18 mouse cellular contexts compared by ENCODE assay signal in genomic region chr12:25794571-25794970, GRCm38 (mm10).
DNase-seq lines count a peak whose midpoint lies in the region; ATAC-seq and TF ChIP-seq lines count a peak whose summit lies in the region.
"Had no signal": no experiment of that assay in that cellular context is flagged by ENCODE, and none has a peak within 500 bp of the region (broad histone marks: within the 10 kb centered on the region; RNA-seq: fewer than 3 reads in every experiment).

No protein-coding gene starts in this region.

- H3K27me3 ChIP-seq in hindbrain, postnatal 0 days (ENCODE audit: insufficient read depth, low read length) = no peaks in the 10 kb centered on the region
- no peaks in the 10 kb centered on the region for H3K27me3 ChIP-seq in hindbrain, embryonic 12.5 days
- H3K27me3 ChIP-seq in midbrain, embryonic 16.5 days (ENCODE audit: control insufficient read depth, insufficient read depth, low read depth, low read length) = no peaks in the 10 kb centered on the region
- H3K27me3 ChIP-seq: embryonic facial prominence, embryonic 15.5 days had no signal

- H3K36me3 ChIP-seq in hindbrain, postnatal 0 days (ENCODE audit: insufficient read depth, low read length) = no peaks in the 10 kb centered on the region
- H3K36me3 ChIP-seq in hindbrain, embryonic 12.5 days = no peaks in the 10 kb centered on the region
- no peaks in the 10 kb centered on the region for H3K36me3 ChIP-seq in midbrain, embryonic 16.5 days (ENCODE audit: control insufficient read depth, insufficient read depth, low read length)
- H3K36me3 ChIP-seq: embryonic facial prominence, embryonic 15.5 days had no signal

- H3K9me3 ChIP-seq in hindbrain, postnatal 0 days (ENCODE audit: low read length) = no peaks in the 10 kb centered on the region
- H3K9me3 ChIP-seq in hindbrain, embryonic 12.5 days (replicated peaks) = no peaks in the 10 kb centered on the region
- no peaks in the 10 kb centered on the region; the same call in 1 of the 2 replicates for H3K9me3 ChIP-seq in midbrain, embryonic 16.5 days (replicated peaks; ENCODE audit: control insufficient read depth, low read length, poor library complexity, severe bottlenecking)
- H3K9me3 ChIP-seq: embryonic facial prominence, embryonic 15.5 days had no signal

- no peak overlapping the region for H3K27ac ChIP-seq in hindbrain, postnatal 0 days
- H3K27ac ChIP-seq in hindbrain, embryonic 12.5 days = no peak overlapping the region
- no peak overlapping the region for H3K27ac ChIP-seq in midbrain, embryonic 16.5 days (ENCODE audit: low read length)
- H3K27ac ChIP-seq: embryonic facial prominence, embryonic 15.5 days; left cerebral cortex, adult 2 months had no signal

- no peak overlapping the region for H3K9ac ChIP-seq in hindbrain, postnatal 0 days (replicated peaks; ENCODE audit: low read length)
- no peak overlapping the region for H3K9ac ChIP-seq in hindbrain, embryonic 12.5 days
- no peak overlapping the region for H3K9ac ChIP-seq in midbrain, embryonic 16.5 days (ENCODE audit: low read depth, low read length)
- H3K9ac ChIP-seq: embryonic facial prominence, embryonic 15.5 days; forebrain, postnatal 0 days had no signal

- 49% methylated on average over 2 of the region's 2 CpGs for WGBS in hindbrain, postnatal 0 days
- 72% methylated on average over 2 of the region's 2 CpGs for WGBS in hindbrain, embryonic 12.5 days
- 68% methylated on average over 2 of the region's 2 CpGs for WGBS in midbrain, embryonic 16.5 days

- no peaks in the 10 kb centered on the region for H3K4me1 ChIP-seq in hindbrain, postnatal 0 days (ENCODE audit: insufficient read depth, low read length)
- no peaks in the 10 kb centered on the region for H3K4me1 ChIP-seq in hindbrain, embryonic 12.5 days
- no peaks in the 10 kb centered on the region for H3K4me1 ChIP-seq in midbrain, embryonic 16.5 days (ENCODE audit: control insufficient read depth, insufficient read depth, low read length)
- H3K4me1 ChIP-seq: embryonic facial prominence, embryonic 15.5 days had no signal

- no peak overlapping the region for H3K4me3 ChIP-seq in hindbrain, postnatal 0 days (ENCODE audit: low read length)
- H3K4me3 ChIP-seq in hindbrain, embryonic 12.5 days = no peak overlapping the region
- H3K4me3 ChIP-seq in midbrain, embryonic 16.5 days (ENCODE audit: low read depth, low read length) = no peak overlapping the region
- H3K4me3 ChIP-seq: embryonic facial prominence, embryonic 15.5 days; left cerebral cortex, adult 2 months; myocyte had no signal

- TF ChIP-seq CTCF in hindbrain, postnatal 0 days (IDR thresholded peaks at IDR 0.05; ENCODE audit: low read depth) = no peak

- DNase-seq in hindbrain, postnatal 0 days (ENCODE audit: low spot score) = peak; percentile 53
- peak; percentile 64 to 76 for DNase-seq in cerebellum, adult 18-20 months
- peak; percentile 18 for DNase-seq in lung, postnatal 10 days
- no peak for DNase-seq in urinary bladder, postnatal 25 days (ENCODE audit: low spot score)
- DNase-seq: adrenal gland, adult 8-10 months; forebrain, postnatal 0 days; gastrocnemius, postnatal 25 days; kidney, adult 18-20 months; kidney, postnatal 36 days; thymus, postnatal 36 days had no signal

- H3K4me2 ChIP-seq in hindbrain, postnatal 0 days (ENCODE audit: low read depth, low read length) = no peak overlapping the region
- no peak overlapping the region for H3K4me2 ChIP-seq in hindbrain, embryonic 12.5 days (replicated peaks)
- H3K4me2 ChIP-seq in midbrain, embryonic 16.5 days (ENCODE audit: low read length) = no peak overlapping the region
- H3K4me2 ChIP-seq: embryonic facial prominence, embryonic 15.5 days; liver, embryonic 11.5 days had no signal

- ATAC-seq in hindbrain, postnatal 0 days = peak; percentile 61; the same call in 1 of the 2 replicates
- no peak for ATAC-seq in hindbrain, embryonic 12.5 days (ENCODE audit: low FRiP score)
- peak; percentile 91 for ATAC-seq in cerebellum, adult (ENCODE audit: insufficient number of reproducible peaks, low FRiP score, low TSS enrichment)
- no peak for ATAC-seq in midbrain, embryonic 16.5 days
- ATAC-seq: forebrain, postnatal 0 days; Patski had no signal

Comparison
In these comparisons a context has a peak if more than half of its experiments do, and no peak if none do; other contexts are left out.
1. ATAC-seq: peak in hindbrain, postnatal 0 days (single experiment) and cerebellum, adult (single experiment); none in hindbrain, embryonic 12.5 days (single experiment) and midbrain, embryonic 16.5 days (single experiment).